Mouse (Mus musculus) left cerebral cortex, adult 18-20 months (tissue): ENCODE measurements around the gene Zfp91. TPM values are rescaled to one million over a fixed set of nuclear protein-coding genes. Genes with fewer than 3 reads are reported as not detected.
"Not testable (repeated sequence)": the region's sequence is repeated elsewhere in the genome, so short reads cannot be mapped to it uniquely, and the experiment has no call there.

Experiments used
- DNase-seq, 2 experiments: peaks; one replicate each; pipeline ENCODE4 v3.0.0; 2021 to 2022; ENCODE audit warnings: low spot score in 2 of 2, mixed read lengths in 1 of 2
- total RNA-seq, 2 experiments: library from RNA; stranded (reverse); gene quantifications; 2 replicates each; pipeline ENCODE4 v1.2.3; 2021

Gene Zfp91
- total RNA-seq, 2 experiments from 2014 or later: 88.4 to 89.6 TPM

- peak; percentile 94 to 96 for DNase-seq
These were observed 1.6 kb downstream of the Zfp91 start for GRCm38 (mm10) chr19:12794056-12795044.

DNA sequence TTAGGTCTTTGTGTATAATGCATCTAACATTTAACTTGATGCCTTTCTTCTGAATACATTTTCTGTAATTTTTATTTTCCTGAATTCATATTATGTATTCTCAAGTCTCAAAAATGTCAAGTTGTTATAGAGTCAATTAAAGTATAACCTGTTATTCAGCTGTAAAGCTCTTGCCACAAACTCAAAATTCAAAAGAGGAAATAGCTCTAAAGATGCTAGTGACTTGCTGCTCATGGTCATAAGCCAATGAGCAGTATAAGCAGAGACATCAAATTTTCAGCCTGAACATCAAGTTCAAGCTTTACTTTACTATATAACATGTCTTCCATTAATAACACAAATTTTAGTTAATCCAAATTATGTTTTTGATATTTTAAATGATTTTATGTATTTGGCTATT, 3.6 kb downstream of the Zfp91 start:
- DNase-seq: no peak

GRCm38 (mm10) chr19:12787721-12788120, 8.2 kb downstream of the Zfp91 start:
- DNase-seq: no peak

GRCm38 (mm10) chr19:12786803-12787395, 9.0 kb downstream of the Zfp91 start:
- no peak for DNase-seq

- no peak for DNase-seq
These were observed 15.5 kb downstream of the Zfp91 start for GRCm38 (mm10) chr19:12780437-12780836.

- no peak for DNase-seq
These were observed 25.0 kb downstream of the Zfp91 start for GRCm38 (mm10) chr19:12770888-12771287.

DNA sequence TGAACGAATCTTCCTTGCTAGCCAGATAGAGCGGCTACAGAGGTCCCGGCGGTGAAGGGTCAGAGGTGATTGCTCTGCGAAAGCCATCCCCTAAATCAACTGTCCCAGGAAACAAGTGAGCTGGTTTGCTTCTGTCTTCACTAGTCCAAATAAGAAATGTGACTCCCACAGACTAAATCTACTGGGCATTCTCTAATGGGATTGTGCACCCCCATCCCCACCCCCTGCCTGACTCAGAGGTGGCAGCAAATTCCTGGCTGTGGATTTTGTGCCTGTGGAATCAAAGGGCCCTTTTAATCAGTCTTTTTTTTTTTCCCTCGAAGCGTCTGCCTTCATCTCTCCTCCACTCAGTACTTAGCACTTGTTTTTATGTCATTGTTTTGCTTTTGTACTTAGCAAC, 30.6 kb downstream of the Zfp91 start, which contains the start of gene Cntf:
Gene Cntf (minus strand): TSS at position 325 of the 400 bp plus-strand sequence.
- no peak for DNase-seq

- no peak for DNase-seq
These were observed 33.5 kb downstream of the Zfp91 start for GRCm38 (mm10) chr19:12762212-12763130.

DNA sequence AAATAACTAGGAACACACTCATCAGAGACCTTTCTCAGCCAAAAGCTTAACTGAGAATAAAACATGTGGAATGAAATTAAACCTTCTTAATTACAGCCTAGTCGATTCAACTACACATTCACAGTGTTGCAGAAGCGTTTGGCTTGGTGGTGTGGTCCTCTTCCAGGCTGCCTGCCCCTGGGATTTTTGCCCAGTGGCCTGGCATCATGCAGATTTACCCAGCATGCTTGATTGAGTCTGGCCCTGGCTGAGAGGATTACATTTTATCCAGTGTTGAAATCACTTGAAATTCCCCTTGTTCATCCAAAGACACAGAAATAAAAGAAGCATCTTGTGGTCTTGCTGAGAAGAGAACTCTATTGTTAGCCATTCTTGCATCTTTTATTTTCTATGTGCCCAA, 36.3 kb downstream of the Zfp91 start:
- DNase-seq: peak; percentile 23 to 27

- no peak for DNase-seq
These were observed 36.9 kb downstream of the Zfp91 start for GRCm38 (mm10) chr19:12758936-12759478.

GRCm38 (mm10) chr19:12756286-12756685, 39.6 kb downstream of the Zfp91 start:
- no peak for DNase-seq

DNA sequence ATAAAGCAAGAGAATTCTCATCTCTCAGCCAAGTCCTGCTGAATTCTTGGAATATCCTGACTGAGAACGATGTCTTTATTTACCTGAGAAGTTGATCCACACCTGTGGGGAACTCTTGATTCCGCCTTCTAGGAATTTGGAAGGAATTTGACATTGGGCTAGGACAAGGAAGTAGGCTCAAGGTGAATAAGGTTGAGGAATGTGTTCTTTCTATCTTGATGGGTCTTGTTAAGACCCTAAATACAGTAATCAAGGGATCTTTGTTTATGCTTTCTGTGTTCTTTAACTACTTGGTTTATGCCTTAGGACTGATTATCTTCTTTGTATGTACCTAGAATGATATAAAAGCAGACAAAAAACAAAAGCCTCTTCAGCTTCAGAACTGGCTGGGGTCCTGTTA, 64.0 kb downstream of the Zfp91 start:
- no peak for DNase-seq

GRCm38 (mm10) chr19:12731036-12731435, 64.9 kb downstream of the Zfp91 start:
- no peak for DNase-seq

DNA sequence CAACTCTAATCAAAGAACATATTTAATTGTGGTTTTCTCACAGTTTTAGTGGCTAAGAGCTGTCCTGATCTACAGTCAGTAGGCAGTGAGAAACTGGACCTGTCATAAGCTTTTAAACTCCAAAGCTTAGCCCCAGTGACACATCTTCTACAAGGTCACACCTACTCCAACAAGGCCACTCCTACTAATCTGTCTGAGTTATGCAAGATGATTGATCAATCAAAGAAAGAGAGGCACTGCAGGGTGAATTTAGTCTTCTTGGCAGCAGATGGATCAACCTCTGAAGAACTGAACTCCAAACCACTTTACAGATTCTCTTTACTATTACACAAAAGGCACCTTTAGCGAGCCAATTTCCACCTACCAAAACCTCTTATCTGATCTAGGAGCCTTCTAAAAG, 70.1 kb downstream of the Zfp91 start:
- DNase-seq: no peak

GRCm38 (mm10) chr19:12722308-12722707, 73.6 kb downstream of the Zfp91 start:
- peak; percentile 23 to 31 for DNase-seq

- DNase-seq: not testable (repeated sequence)
These were observed 74.3 kb downstream of the Zfp91 start for GRCm38 (mm10) chr19:12721596-12721995.

DNA sequence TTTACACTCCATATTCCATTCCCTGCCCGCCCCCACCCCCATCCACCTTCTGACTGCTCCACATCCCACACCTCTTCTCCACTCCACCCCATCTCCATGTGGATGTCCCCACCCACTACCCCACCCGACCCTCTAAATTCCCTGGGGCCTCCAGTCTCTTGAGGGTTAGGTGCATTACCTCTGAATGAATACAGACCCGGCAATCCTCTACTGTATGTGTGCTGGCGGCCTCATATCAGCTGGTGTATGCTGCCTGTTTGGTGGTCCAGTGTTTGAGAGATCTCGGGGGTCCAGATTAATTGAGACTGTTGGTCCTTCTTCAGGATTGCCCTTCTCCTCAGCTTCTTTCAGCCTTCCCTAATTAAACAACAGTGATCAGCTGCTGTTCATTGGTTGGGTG, 75.0 kb downstream of the Zfp91 start:
- not testable (repeated sequence) for DNase-seq

DNA sequence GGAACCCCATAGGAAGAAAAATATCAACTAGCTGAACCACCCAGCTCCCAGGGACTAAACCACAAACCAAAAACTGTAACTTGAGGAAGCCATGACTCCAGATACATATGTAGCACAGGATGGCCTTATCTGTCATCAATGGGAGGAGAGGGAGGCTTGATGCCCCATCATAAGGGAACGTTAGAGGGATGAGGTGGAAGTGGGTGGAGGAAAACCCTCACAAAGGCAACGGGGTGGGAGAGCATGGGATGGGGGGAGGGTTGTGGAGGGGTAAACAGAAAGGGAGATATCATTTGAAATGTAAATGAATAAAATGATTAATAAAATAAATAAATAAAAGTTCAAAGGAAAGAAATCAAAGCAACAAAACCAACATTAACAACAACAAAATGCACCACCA, 75.5 kb downstream of the Zfp91 start:
- no peak for DNase-seq

DNA sequence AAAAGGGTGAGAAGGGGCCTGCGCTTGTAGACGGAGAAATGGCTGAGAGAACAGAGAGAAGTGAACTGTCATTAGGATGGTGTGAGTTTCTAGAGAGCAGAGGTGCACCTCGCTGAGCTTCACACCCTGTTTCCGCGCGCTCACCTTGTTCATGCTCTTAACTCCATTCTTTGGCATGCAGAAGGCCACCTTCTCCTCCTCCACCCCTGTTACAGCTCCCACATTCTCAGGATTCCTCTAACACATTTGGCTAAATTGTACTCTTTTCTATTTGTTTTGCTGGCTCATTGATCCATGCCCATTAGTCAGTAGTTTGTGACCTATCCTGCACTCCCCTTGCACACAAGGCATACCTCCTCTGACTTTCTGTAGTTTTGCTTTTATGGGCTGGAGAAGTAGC, 76.7 kb downstream of the Zfp91 start:
- DNase-seq: no peak
